Comparison of ENCODE assay signal across 17 mouse cellular contexts in the genomic region with DNA sequence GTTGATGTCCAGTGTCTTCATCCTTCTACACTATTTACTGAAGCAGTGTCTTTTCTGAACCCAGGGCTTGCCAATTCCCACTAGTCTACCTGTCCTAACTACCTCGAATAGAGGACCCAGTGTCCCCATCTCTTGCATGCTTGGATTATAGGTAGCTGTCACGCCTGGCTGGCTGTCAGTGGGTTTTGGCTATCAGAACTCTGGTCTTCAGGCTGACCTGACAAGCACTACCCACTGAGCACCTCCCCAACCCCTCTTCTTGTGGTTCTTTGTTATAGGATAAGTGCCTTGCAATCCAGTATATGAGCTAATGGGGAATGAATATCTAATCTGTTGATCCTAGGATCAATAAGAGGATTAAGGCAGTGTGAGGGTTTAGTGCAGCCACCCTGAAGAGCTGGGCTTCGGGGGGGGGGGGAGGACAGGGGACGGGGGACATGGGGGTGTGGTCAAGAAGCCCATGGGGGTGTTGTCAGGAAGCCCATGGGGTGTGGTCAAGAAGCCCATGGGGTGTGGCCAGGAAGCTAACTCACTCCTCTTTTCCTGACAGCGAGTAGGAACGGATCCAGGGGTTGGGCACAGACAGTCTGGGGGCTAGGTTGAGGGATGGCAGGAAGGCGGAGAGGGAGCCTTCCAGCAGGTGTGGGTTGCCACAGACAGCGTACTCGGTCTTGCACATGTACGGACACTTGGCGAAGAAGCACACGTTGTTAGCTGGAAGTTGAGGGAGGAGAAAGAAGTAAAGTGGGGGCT. TPM values are rescaled to one million over a fixed set of nuclear protein-coding genes. Genes with fewer than 3 reads are reported as not detected.
DNase-seq lines count a peak whose midpoint lies in the region; TF ChIP-seq lines count a peak whose summit lies in the region.
"Had no signal": no experiment of that assay in that cellular context is flagged by ENCODE, and none has a peak within 500 bp of the region (broad histone marks: within the 10 kb centered on the region; RNA-seq: fewer than 3 reads in every experiment).

No protein-coding gene starts in this region.

- peak; percentile 10 for DNase-seq in kidney, adult 2 months
- no peak for DNase-seq in kidney, postnatal 36 days
- DNase-seq in lung, postnatal 4 days, result peak; percentile 24 to 44
- DNase-seq in lung, postnatal 25 days (ENCODE audit: low spot score), result no peak
- peak; percentile 39 for DNase-seq in retina, embryonic 14.5 days (ENCODE audit: low spot score)
- DNase-seq in layer of hippocampus, adult 9-10 months (ENCODE audit: low spot score), result no peak
- DNase-seq: adrenal gland, postnatal 14 days; cerebellum, adult 11-12 months; cerebellum, adult 9-10 months; cerebellum, postnatal 25 days; forebrain, postnatal 0 days; gastrocnemius, postnatal 14 days; heart, postnatal 36 days had no signal

- H3K36me3 ChIP-seq in kidney, adult 2 months (ENCODE audit: control insufficient read depth, insufficient read depth, low read length), result no peaks in the 10 kb centered on the region
- H3K36me3 ChIP-seq: embryonic facial prominence, embryonic 12.5 days had no signal

- no peak overlapping the region for H3K27ac ChIP-seq in kidney, adult 2 months (ENCODE audit: insufficient read depth, low read depth, low read length)
- H3K27ac ChIP-seq: embryonic facial prominence, embryonic 12.5 days; heart, embryonic 13.5 days had no signal

- TF ChIP-seq POLR2A in kidney, adult 2 months (IDR thresholded peaks at IDR 0.05; ENCODE audit: low read depth, low read length), result no peak

- H3K4me1 ChIP-seq in kidney, adult 2 months (ENCODE audit: control insufficient read depth, insufficient read depth, low read length), result no peaks in the 10 kb centered on the region
- H3K4me1 ChIP-seq: embryonic facial prominence, embryonic 12.5 days had no signal

- no peak overlapping the region for H3K4me3 ChIP-seq in kidney, adult 2 months (ENCODE audit: insufficient read depth, low read depth, low read length)
- H3K4me3 ChIP-seq: embryonic facial prominence, embryonic 12.5 days; heart, embryonic 13.5 days had no signal

- 77% methylated on average over 12 of the region's 12 CpGs for whole genome bisulfite sequencing in kidney, adult 2 months

- TF ChIP-seq CTCF in kidney, adult 2 months (conservative IDR thresholded peaks at IDR 0.05; ENCODE audit: insufficient read depth, insufficient read length, low read depth, low read length), result no peak

- H3K27me3 ChIP-seq in kidney, adult 2 months (replicated peaks; ENCODE audit: control insufficient read depth, insufficient read depth, low read length), result no peaks in the 10 kb centered on the region
- H3K27me3 ChIP-seq: CH12.LX; embryonic facial prominence, embryonic 12.5 days; heart, embryonic 13.5 days; Patski had no signal

RNA-seq across cellular contexts. Expression of gene Prkar1a, which starts 27.6 kb away (rescaled TPM):
- 85.9 and 102 TPM in 2 replicates for polyA plus RNA-seq in kidney, adult 2 months (2012; rRNA removed)

RNA-seq across cellular contexts. Expression of gene Fam20a, which starts 45.3 kb away (rescaled TPM):
- polyA plus RNA-seq in kidney, adult 2 months (2012; rRNA removed), result 7.5 and 7.6 TPM in 2 replicates

Comparison
In these comparisons a context has a peak if more than half of its experiments do, and no peak if none do; other contexts are left out.
1. DNase-seq: peak in kidney, adult 2 months (single experiment), lung, postnatal 4 days (2 of 2) and retina, embryonic 14.5 days (single experiment); none in kidney, postnatal 36 days (0 of 2), lung, postnatal 25 days (single experiment) and layer of hippocampus, adult 9-10 months (single experiment).